Mouse (Mus musculus) spleen, adult 2 months (tissue): Measurements from ENCODE around the gene Tubb3. TPM values are rescaled to one million over a fixed set of nuclear protein-coding genes. Genes with fewer than 3 reads are reported as not detected.

Experiments used
- DNase-seq, 2 experiments: peaks; one replicate each; pipeline versions ENCODE4 v3.0.0 to v3.0.0-alpha.2; 2012 to 2021; ENCODE audit warnings: low spot score in 2 of 2, low read depth in 1 of 2
- H3K27ac ChIP-seq: fragments of 200-500 bp; 2 replicates; pipeline ENCODE4 v1.5.1; 2012; ENCODE audit warnings: low read length, inconsistent platforms; ENCODE audit not compliant: insufficient read depth
- H3K27me3 ChIP-seq: fragments of 200-500 bp; 2 replicates; pipeline ENCODE4 v1.6.1; 2012; ENCODE audit warnings: mild to moderate bottlenecking, moderate library complexity, low read length, inconsistent platforms; ENCODE audit not compliant: control insufficient read depth, insufficient read depth
- H3K36me3 ChIP-seq: fragments of 200-500 bp; 2 replicates; pipeline ENCODE4 v1.6.1; 2012; ENCODE audit warnings: mild to moderate bottlenecking, low read length, inconsistent platforms; ENCODE audit not compliant: control insufficient read depth, insufficient read depth
- H3K4me1 ChIP-seq: fragments of 200-500 bp; 2 replicates; pipeline ENCODE4 v1.6.1; 2011; ENCODE audit warnings: inconsistent platforms; ENCODE audit not compliant: control insufficient read depth, insufficient read depth, insufficient read length
- H3K4me3 ChIP-seq: fragments of 200-500 bp; 2 replicates; pipeline ENCODE4 v1.5.1; 2011; ENCODE audit warnings: mild to moderate bottlenecking, inconsistent platforms; ENCODE audit not compliant: insufficient read depth, insufficient read length; ENCODE audit errors: extremely low read depth
- CTCF ChIP-seq: fragments of 200-500 bp; IDR thresholded peaks from 2 replicates; pipeline ENCODE4 v1.5.1; 2011; ENCODE audit warnings: mild to moderate bottlenecking, inconsistent platforms; ENCODE audit not compliant: insufficient read depth, insufficient read length, insufficient replicate concordance; ENCODE audit errors: extremely low read depth
- POLR2A ChIP-seq: fragments of 200-500 bp; IDR thresholded peaks from 2 replicates; pipeline ENCODE4 v1.6.1; 2011; ENCODE audit warnings: low read depth, low read length, inconsistent platforms
- WGBS: fragments of 180-500 bp; shearing (Covaris S2); methylation state at CpG from one replicate; pipeline ENCODE4 v1.1.7; 2018; 5-methylcytosine and 5-hydroxymethylcytosine counted together
- polyA plus RNA-seq: library from polyadenylated mRNA; depleted of rRNA; stranded (reverse); fragments of >200 nt; gene quantifications from 2 replicates; pipeline ENCODE4 v1.2.3, GENCODE M21; 2012

The Tubb3 gene
- polyA plus RNA-seq, 1 experiment, result 2.7 TPM

DNA sequence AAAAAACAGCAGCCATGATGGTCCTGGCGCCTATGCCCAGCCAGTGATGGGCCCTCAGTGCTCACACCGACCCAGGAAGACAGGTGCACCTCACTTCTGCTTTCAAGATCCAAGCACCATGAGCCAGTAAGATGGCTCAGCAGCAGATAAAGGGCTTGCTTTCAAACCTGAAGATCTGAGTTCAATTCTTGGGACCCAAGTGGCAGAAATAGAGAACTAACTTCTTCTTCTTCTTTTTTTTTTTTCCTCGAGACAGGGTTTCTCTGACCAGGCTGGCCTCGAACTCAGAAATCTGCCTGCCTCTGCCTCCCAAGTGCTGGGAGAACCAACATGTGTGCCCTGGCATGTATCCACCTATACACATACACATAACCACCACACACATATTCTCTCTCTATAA, 8.5 kb downstream of the Tubb3 start:
- WGBS, result 47% methylated on average over 4 of the region's 4 CpGs
- no peak overlapping the region for H3K4me3 ChIP-seq
- H3K36me3 ChIP-seq, result no peaks in the 10 kb centered on the region
- no peak for TF ChIP-seq CTCF
- no peak for TF ChIP-seq POLR2A
- H3K4me1 ChIP-seq, result no peaks in the 10 kb centered on the region
- no peak overlapping the region for H3K27ac ChIP-seq
- no peaks in the 10 kb centered on the region for H3K27me3 ChIP-seq
- no peak for DNase-seq

DNA sequence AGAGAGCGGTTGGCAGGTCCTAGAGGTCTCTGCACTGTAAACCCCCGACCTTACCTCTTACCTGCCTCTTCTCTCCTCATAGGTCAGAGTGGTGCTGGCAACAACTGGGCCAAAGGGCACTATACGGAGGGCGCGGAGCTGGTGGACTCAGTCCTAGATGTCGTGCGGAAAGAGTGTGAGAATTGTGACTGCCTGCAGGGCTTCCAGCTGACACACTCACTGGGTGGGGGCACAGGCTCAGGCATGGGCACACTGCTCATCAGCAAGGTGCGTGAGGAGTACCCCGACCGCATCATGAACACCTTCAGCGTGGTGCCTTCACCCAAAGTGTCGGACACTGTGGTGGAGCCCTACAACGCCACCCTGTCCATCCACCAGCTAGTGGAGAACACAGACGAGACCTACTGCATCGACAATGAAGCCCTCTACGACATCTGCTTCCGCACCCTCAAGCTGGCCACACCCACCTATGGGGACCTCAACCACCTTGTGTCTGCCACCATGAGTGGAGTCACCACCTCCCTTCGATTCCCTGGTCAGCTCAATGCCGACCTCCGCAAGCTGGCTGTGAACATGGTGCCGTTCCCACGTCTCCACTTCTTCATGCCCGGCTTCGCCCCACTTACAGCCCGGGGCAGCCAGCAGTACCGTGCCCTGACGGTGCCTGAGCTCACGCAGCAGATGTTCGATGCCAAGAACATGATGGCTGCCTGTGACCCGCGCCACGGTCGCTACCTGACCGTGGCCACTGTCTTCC, 9.5 kb downstream of the Tubb3 start:
- no peak for DNase-seq
- H3K27me3 ChIP-seq, result no peaks in the 10 kb centered on the region
- no peaks in the 10 kb centered on the region for H3K36me3 ChIP-seq
- no peak for TF ChIP-seq CTCF
- no peak for TF ChIP-seq POLR2A
- H3K4me1 ChIP-seq, result no peaks in the 10 kb centered on the region
- no peak overlapping the region for H3K4me3 ChIP-seq
- WGBS, result 94% methylated on average over 34 of the region's 34 CpGs
- no peak overlapping the region for H3K27ac ChIP-seq

DNA sequence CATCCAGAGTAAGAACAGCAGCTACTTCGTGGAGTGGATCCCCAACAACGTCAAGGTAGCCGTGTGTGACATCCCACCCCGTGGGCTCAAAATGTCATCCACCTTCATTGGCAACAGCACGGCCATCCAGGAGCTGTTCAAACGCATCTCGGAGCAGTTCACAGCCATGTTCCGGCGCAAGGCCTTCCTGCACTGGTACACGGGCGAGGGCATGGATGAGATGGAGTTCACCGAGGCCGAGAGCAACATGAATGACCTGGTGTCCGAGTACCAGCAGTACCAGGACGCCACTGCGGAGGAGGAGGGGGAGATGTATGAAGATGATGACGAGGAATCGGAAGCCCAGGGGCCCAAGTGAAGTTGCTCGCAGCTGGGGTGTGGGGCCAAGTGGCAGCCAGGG, 10.1 kb downstream of the Tubb3 start:
- no peaks in the 10 kb centered on the region for H3K27me3 ChIP-seq
- 90% methylated on average over 19 of the region's 19 CpGs for WGBS
- TF ChIP-seq CTCF (no peak), POLR2A (no peak)
- no peak overlapping the region for H3K27ac ChIP-seq
- no peaks in the 10 kb centered on the region for H3K4me1 ChIP-seq
- H3K4me3 ChIP-seq, result no peak overlapping the region
- no peak for DNase-seq
- H3K36me3 ChIP-seq, result no peaks in the 10 kb centered on the region

DNA sequence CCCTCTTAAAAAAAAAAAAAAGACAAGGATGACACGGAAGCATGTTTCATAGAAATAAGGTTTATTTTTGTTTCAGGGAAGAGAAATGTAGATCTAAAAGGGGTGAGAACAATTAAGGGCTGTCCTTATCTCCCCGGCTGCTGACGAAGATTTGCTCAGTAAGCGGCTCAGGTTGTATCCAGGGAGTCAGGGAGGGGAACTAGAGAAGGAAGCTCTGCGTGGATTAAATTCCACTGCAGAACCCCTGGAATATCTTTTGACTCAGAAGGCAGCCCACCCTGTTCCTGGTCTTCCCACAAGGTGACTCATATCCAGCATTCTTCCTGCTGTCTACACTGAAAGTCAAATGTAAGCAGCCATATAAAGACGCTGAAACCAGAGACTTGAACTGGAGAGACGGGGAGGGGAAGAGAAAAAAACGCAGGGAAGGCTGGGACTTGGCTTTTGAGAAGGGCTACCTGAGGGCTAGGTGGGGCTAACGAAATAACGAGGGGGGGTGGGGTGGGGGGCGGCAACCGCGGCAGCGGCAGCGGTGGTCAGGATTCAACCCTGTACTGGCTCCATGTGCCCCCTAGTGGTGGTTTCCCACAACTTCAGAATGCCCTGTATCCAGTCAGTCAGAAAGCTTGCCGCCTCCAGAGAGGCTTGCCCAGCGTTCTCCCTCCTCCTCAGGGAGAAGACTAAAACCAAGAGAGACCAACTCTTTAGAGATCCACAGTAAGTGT, 11.0 kb downstream of the Tubb3 start:
- no peaks in the 10 kb centered on the region for H3K36me3 ChIP-seq
- DNase-seq, result peak; percentile 19 to 53
- TF ChIP-seq POLR2A, result no peak
- peak; percentile 65; the same call in 1 of the 2 replicates for TF ChIP-seq CTCF
- WGBS, result 20% methylated on average over 17 of the region's 17 CpGs
- H3K4me3 ChIP-seq, result no peak overlapping the region
- H3K4me1 ChIP-seq, result no peaks in the 10 kb centered on the region
- H3K27me3 ChIP-seq, result no peaks in the 10 kb centered on the region
- no peak overlapping the region for H3K27ac ChIP-seq

DNA sequence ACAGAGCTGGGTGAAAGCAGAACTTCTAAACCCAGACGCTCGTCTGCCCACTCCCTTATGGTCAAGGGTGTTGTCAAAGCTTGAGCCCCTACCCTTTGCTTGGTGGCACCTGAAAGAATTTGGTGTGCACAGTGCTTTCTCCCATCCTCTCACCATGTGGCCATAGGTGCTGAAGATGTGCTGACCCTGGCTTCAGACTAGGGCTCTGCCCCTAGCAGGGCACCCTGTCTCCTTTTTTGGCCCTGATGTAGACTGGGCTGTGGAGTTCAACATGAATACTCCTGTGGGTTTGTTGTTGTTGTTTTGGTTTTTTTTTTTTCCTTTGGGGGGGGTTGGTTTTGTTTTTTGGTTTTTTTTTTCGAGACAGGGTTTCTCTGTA, 11.5 kb downstream of the Tubb3 start:
- no peak for TF ChIP-seq POLR2A
- TF ChIP-seq CTCF, result no peak
- no peaks in the 10 kb centered on the region for H3K27me3 ChIP-seq
- no peak overlapping the region for H3K27ac ChIP-seq
- 54% methylated on average over 3 of the region's 3 CpGs for WGBS
- H3K36me3 ChIP-seq, result no peaks in the 10 kb centered on the region
- H3K4me3 ChIP-seq, result no peak overlapping the region
- no peaks in the 10 kb centered on the region for H3K4me1 ChIP-seq
- DNase-seq, result no peak

DNA sequence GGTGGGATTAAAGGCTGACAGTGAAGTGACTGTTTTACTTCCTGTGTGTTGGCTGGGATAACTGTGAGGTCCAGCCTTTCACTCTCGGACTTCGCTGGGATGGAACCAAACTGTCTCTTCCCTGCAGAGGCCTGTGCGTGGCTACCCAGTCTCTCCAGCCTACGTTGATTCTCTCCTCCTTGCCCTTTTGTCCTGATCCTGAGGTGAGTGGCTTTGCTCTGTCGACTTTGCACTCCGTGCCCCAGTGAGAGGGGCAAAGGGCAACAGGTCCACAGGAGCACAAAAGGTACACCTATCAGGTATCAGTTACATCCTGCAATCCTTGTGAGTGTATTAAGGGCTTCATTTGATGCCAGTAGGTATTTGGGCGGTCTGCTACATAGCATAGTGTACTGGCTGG, 12.2 kb downstream of the Tubb3 start, which contains the start of gene Def8:
Gene Def8 (plus strand): TSS at position 87 of the 400 bp plus-strand sequence.
- Histone ChIP-seq H3K27ac (no peak within 1 kb of the TSS), H3K36me3 (no peaks in the 10 kb centered on the region), H3K4me3 (no peak within 1 kb of the TSS), H3K27me3 (no peaks in the 10 kb centered on the region), H3K4me1 (no peaks in the 10 kb centered on the region)
- no peak for TF ChIP-seq POLR2A
- no peak for TF ChIP-seq CTCF
- 90% methylated on average over 7 of the region's 7 CpGs for WGBS
- no peak for DNase-seq
